Mouse (Mus musculus): ENCODE measurements around the gene Gm5431.

- TF ChIP-seq POLR2A (IDR thresholded peaks at IDR 0.05; ENCODE audit: insufficient read depth, low read length): no peak
- no peak for TF ChIP-seq CTCF (IDR thresholded peaks at IDR 0.05; ENCODE audit: low read depth, low read length)
Observed at GRCm38 (mm10) chr11:48846881-48847280, 55.1 kb downstream of the Gm5431 start.

Data from ES-Bruce4 (cell line).